Mouse (Mus musculus) cerebellum, adult 2 months (tissue): ENCODE results near the gene Swap70. TPM values are rescaled to one million over a fixed set of nuclear protein-coding genes. Genes with fewer than 3 reads are reported as not detected.
A peak's percentile ranks its signal among the peaks of the same experiment; 100 is the strongest.

Experiments
- DNase-seq, 2 experiments: peaks; one replicate each; pipeline ENCODE4 v3.0.0; 2021
- H3K27ac ChIP-seq: fragments of 200-500 bp; 2 replicates; pipeline ENCODE4 v1.5.1; 2012; ENCODE audit warnings: low read length, control low read depth, inconsistent platforms; ENCODE audit not compliant: insufficient read depth
- H3K27me3 ChIP-seq: fragments of 200-500 bp; 2 replicates; pipeline ENCODE4 v1.6.1; 2012; ENCODE audit warnings: inconsistent platforms, mild to moderate bottlenecking, low read length, moderate library complexity; ENCODE audit not compliant: control insufficient read depth, insufficient read depth
- H3K4me1 ChIP-seq: fragments of 200-500 bp; 2 replicates; pipeline ENCODE4 v1.6.1; 2011; ENCODE audit warnings: low read length; ENCODE audit not compliant: control insufficient read depth, insufficient read depth
- H3K4me3 ChIP-seq: fragments of 200-500 bp; replicated peaks from 2 replicates; pipeline ENCODE3; 2011; ENCODE audit warnings: mild to moderate bottlenecking, low read depth, low read length, control low read depth; ENCODE audit not compliant: insufficient read depth
- CTCF ChIP-seq: fragments of 200-500 bp; IDR thresholded peaks from 2 replicates; pipeline ENCODE4 v1.5.1; 2011; ENCODE audit warnings: low read depth, mild to moderate bottlenecking, control low read depth, low read length, moderate library complexity, borderline replicate concordance; ENCODE audit not compliant: insufficient read depth
- POLR2A ChIP-seq: fragments of 200-500 bp; IDR thresholded peaks from 2 replicates; pipeline ENCODE4 v1.6.1; 2011; ENCODE audit warnings: low read length, control low read depth, borderline replicate concordance; ENCODE audit not compliant: insufficient read depth
- WGBS: fragments of 180-500 bp; shearing (Covaris S2); methylation state at CpG from one replicate; pipeline ENCODE4 v1.1.7; 2018; 5-methylcytosine and 5-hydroxymethylcytosine counted together
- polyA plus RNA-seq: library from polyadenylated mRNA; depleted of rRNA; stranded (reverse); fragments of >200 nt; gene quantifications from 2 replicates; pipeline ENCODE4 v1.2.3, GENCODE M21; 2012

The Swap70 gene
- polyA plus RNA-seq, 1 experiment, result 5.4 TPM

GRCm38 (mm10) chr7:110287476-110288071, 66.1 kb downstream of the Swap70 start:
- WGBS, result 79% methylated on average over 8 of the region's 8 CpGs

GRCm38 (mm10) chr7:110288191-110288604, 66.7 kb downstream of the Swap70 start:
- WGBS, result 67% methylated on average over 4 of the region's 4 CpGs
- H3K4me3 ChIP-seq, result no peak overlapping the region
- DNase-seq, result peak; percentile 28 to 44
- peaks cover 14% of the 10 kb centered on the region for H3K4me1 ChIP-seq
- no peak overlapping the region for H3K27ac ChIP-seq
- no peaks in the 10 kb centered on the region for H3K27me3 ChIP-seq
- no peak for TF ChIP-seq POLR2A
- no peak for TF ChIP-seq CTCF

More at GRCm38 (mm10) chr7:110287476-110288071, 66.1 kb downstream of the Swap70 start:
- no peak for TF ChIP-seq CTCF
- TF ChIP-seq POLR2A, result no peak
- no peak overlapping the region for H3K4me3 ChIP-seq
- H3K4me1 ChIP-seq, result peaks cover 14% of the 10 kb centered on the region
- H3K27me3 ChIP-seq, result no peaks in the 10 kb centered on the region
- DNase-seq, result no peak
- H3K27ac ChIP-seq, result no peak overlapping the region

GRCm38 (mm10) chr7:110288731-110289191, 67.2 kb downstream of the Swap70 start:
- peaks cover 14% of the 10 kb centered on the region for H3K4me1 ChIP-seq
- no peaks in the 10 kb centered on the region for H3K27me3 ChIP-seq
- WGBS, result 16% methylated on average over 6 of the region's 6 CpGs
- H3K27ac ChIP-seq, result no peak overlapping the region
- H3K4me3 ChIP-seq, result no peak overlapping the region
- peak; percentile 76 to 81 for DNase-seq
- TF ChIP-seq POLR2A (no peak), CTCF (no peak)

GRCm38 (mm10) chr7:110289647-110290046, 68.1 kb downstream of the Swap70 start:
- H3K4me1 ChIP-seq, result peaks cover 14% of the 10 kb centered on the region
- WGBS, result 85% methylated on average over 4 of the region's 4 CpGs
- TF ChIP-seq POLR2A, result no peak
- TF ChIP-seq CTCF, result no peak
- no peak for DNase-seq
- no peaks in the 10 kb centered on the region for H3K27me3 ChIP-seq
- H3K27ac ChIP-seq, result no peak overlapping the region
- H3K4me3 ChIP-seq, result no peak overlapping the region

- Histone ChIP-seq H3K27ac (no peak overlapping the region), H3K4me1 (no peaks in the 10 kb centered on the region), H3K27me3 (no peaks in the 10 kb centered on the region), H3K4me3 (no peak overlapping the region)
- no peak for DNase-seq
- TF ChIP-seq CTCF (no peak), POLR2A (no peak)
- WGBS, result 31% methylated on average over 17 of the region's 17 CpGs
Measured at GRCm38 (mm10) chr7:110296889-110297603, 75.5 kb downstream of the Swap70 start.

- H3K4me1 ChIP-seq, result no peaks in the 10 kb centered on the region
- H3K27ac ChIP-seq, result no peak overlapping the region
- TF ChIP-seq POLR2A, result no peak
- no peak for TF ChIP-seq CTCF
- no peak for DNase-seq
- WGBS, result 42% methylated on average over 4 of the region's 4 CpGs
- H3K4me3 ChIP-seq, result no peak overlapping the region
- H3K27me3 ChIP-seq, result no peaks in the 10 kb centered on the region
Measured at GRCm38 (mm10) chr7:110297611-110298010, 76.1 kb downstream of the Swap70 start.

GRCm38 (mm10) chr7:110298090-110298489, 76.6 kb downstream of the Swap70 start:
- no peak for TF ChIP-seq CTCF
- TF ChIP-seq POLR2A, result no peak
- DNase-seq, result no peak
- Histone ChIP-seq H3K4me1 (no peaks in the 10 kb centered on the region), H3K27me3 (no peaks in the 10 kb centered on the region), H3K4me3 (no peak overlapping the region), H3K27ac (no peak overlapping the region)
- WGBS, result 92% methylated on average over 7 of the region's 7 CpGs

GRCm38 (mm10) chr7:110298739-110299410, 77.4 kb downstream of the Swap70 start:
- TF ChIP-seq POLR2A (no peak), CTCF (no peak)
- H3K4me3 ChIP-seq, result no peak overlapping the region
- DNase-seq, result no peak
- no peaks in the 10 kb centered on the region for H3K4me1 ChIP-seq
- H3K27ac ChIP-seq, result no peak overlapping the region
- no peaks in the 10 kb centered on the region for H3K27me3 ChIP-seq
- 88% methylated on average over 17 of the region's 17 CpGs for WGBS
